Mouse (Mus musculus): ENCODE measurements around the gene Cd151.

Gene Cd151

DNA sequence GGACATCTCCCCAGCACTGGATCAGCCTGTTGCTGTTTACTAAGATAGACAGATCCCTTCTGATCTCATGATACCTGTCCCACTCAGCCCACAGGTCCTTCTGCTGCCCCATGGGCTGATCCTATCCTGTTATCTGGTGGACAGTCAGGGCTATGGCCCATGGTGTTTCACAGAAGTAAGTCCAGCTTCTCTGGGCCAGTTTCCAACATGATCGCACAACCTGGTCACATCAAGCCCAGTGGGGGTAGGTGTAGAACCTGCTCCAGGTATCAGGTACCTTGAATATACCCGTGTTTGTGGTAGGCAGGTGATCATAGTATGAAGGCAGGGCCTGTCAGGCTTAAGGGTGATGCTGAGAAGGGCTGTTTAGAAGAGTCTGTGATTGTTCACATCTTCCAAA is 28.2 kb downstream of the Cd151 start:
- DNase-seq (ENCODE audit: inconsistent ontology term): no peak

DNA sequence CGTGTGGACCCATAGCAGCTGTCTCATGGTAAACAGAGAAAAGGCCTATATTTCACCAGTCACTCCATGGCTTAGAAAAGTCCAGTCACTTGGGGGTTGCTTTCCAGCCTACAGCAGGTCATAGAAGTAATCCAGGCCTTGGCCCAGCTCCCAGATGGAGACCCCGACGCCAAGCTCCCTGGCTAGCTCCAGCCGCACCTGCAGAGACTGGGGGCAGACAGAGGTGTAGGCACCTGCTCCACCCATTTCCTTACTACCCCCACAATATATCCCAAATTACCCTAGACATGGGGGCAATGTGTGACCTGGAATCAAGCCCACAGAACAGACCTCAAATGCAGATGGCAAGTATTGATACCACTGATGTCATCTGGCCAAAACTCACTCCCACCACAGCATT is 28.7 kb downstream of the Cd151 start:
- DNase-seq (ENCODE audit: inconsistent ontology term): no peak

GRCm38 (mm10) chr7:141497600-141497999 is 30.4 kb downstream of the Cd151 start:
- no peak for DNase-seq (ENCODE audit: inconsistent ontology term)

DNA sequence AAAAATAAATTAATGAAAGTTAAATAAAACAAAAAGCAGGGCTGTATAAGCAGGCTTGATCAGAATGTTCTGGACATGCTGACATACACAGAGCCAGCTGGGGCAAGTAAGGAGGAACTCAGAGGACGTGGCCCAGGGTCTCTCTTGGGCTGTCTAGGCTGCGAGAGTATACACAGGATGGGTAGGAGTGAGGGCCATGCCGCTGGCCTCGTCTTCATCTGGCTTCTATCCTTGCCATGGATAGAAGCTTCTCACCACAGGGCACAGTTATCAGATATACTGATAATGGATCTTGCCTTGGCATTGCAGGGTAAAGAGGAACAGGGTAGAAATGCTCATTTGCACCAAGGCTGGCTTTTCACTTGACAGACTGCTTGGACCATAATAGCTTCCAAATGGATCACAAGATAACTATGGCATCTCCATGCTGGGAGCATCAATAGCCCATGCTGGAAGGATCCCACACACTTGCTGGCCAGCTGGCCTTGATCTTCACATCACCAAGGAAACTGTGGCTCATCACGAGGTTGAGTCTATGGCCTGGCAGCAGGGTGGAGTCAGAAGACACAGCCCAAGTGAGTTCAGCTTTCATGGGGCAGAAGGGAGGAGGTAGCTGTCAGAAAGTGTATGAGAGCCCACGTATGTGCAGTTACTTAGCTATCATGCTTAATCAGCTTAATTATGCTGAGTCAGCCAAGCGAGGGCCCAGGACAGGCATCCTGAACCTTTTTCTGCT is 34.8 kb downstream of the Cd151 start:
- no peak for DNase-seq (ENCODE audit: inconsistent ontology term)

- no peak for DNase-seq (ENCODE audit: inconsistent ontology term)
Measured at GRCm38 (mm10) chr7:141502556-141502905, 35.3 kb downstream of the Cd151 start.

DNA sequence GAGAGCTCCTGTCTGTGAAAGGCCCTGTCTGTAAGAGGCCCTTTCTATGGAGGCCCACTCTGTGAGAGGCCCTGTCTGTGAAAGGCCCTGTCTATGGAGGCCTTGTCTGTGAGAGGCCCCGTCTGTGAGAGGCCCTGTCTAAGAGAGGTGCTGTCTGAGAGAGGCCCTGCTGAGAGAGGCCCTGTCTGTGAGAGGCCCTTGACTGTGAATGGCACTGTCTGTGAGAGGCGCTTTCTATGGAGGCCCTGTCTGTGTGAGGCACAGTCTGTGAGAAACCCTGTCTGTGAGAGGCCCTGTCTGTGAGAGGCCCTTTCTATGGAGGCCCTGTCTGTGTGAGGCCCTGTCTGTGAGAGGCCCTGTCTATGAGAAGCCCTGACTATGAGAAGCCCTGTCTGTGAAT is 39.1 kb downstream of the Cd151 start:
- no peak for DNase-seq (ENCODE audit: inconsistent ontology term)

DNA sequence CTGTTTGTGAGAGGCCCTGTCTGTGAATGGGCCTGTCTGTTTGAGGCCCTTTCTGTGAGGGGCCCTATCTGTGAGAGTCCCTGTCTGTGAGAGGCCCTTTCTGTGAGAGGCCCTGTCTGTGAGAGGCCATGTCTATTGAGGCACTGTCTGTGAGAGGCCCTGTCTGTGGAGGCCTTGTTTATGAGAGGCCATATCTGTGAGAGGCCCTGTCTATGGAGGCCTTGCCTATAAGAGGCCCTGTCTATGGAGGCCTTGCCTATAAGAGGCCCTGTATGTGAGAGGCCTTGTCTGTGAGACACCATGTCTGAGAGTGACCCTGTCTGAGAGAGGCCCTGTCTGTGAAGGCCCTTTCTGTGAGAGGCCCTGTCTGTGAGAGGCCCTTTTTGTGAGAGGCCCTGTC is 41.0 kb downstream of the Cd151 start:
- DNase-seq (ENCODE audit: inconsistent ontology term): no peak

GRCm38 (mm10) chr7:141510196-141510595 is 43.0 kb downstream of the Cd151 start:
- DNase-seq (ENCODE audit: inconsistent ontology term): no peak

DNA sequence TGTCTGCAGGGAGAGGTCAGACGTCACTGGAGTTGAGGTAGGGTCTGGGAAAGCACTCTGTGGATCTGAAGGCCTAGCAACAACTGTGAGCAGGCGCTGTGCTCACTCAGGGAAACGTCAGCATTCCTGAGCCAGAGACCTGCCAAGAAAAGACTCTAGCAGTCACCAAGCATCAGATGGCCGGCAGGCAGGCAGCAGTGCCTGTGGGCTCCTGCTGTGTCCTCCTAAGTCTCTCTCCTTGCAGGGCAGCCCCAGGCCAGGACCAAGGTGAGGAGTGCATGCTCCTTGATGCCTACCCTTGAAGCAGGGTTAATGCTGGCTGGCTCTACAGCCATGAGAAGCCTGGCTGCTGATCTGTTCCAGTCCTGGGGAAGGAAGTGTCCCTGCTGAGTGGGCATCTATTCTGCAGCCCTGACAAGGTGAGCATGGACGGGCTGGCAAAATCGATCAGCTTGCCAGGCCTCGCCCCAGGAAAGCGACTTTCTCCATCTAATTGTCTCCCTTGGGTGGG is 43.5 kb downstream of the Cd151 start:
- DNase-seq (ENCODE audit: inconsistent ontology term): peak; percentile 31

DNA sequence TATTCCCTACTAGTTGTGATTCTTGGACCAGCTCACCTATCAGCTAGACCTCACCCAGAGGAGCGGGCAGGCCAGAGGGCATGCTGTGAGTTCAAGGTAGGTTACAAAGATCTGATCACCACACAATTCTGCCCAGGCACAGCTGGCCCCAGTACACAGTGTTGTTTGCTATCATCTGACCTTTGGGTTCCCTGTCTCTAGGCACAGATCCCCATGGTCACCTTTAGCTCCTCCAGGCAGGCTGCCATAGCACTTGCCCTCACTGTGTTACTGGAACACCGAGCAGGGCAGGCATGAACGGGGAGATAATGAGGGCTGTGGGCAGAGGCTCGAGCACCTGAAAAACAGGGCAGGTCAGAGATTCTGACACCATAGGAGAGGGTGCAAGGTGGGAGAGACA is 50.4 kb downstream of the Cd151 start:
- DNase-seq (ENCODE audit: inconsistent ontology term): no peak

DNA sequence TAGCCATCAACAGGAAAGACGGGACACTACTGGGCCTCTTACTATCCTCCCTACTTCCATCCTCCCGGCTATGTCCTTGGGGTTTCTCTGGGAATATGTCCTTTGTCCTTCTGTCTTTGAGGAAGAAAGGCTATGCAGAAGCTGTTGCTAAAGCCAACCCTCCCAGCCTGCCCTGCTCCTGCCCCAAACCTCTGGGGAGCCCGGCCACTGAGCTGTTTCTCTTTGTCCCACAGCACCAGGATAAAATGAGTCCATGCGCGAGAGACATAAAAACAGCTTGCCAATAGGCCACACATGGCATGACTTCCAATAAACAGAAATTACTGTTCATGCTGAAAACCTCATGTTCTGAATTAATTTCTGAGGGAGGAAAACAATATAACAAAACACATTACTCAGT is 51.1 kb downstream of the Cd151 start:
- no peak for DNase-seq (ENCODE audit: inconsistent ontology term)

- DNase-seq (ENCODE audit: inconsistent ontology term): no peak
Measured at GRCm38 (mm10) chr7:141518926-141519325, 51.7 kb downstream of the Cd151 start.

GRCm38 (mm10) chr7:141519795-141520194 is 52.6 kb downstream of the Cd151 start:
- no peak for DNase-seq (ENCODE audit: inconsistent ontology term)

Measured in Muller cell, postnatal 12 days (primary cell).